Mouse (Mus musculus) common myeloid progenitor, adult 5-6 weeks (primary cell): ENCODE measurements around the gene Clmn. TPM values are rescaled to one million over a fixed set of nuclear protein-coding genes. Genes with fewer than 3 reads are reported as not detected.
A peak's percentile ranks its signal among the peaks of the same experiment; 100 is the strongest.

Experiments used
- ATAC-seq: replicated peaks from 2 replicates; pipeline ENCODE4 v1.8.0; 2016; ENCODE audit warnings: low read depth, mild to moderate bottlenecking, moderate TSS enrichment, inconsistent platforms; ENCODE audit not compliant: poor library complexity, severe bottlenecking
- total RNA-seq: library from RNA; stranded (forward); fragments of 200-1000, 187-1606 nt; gene quantifications from 2 replicates; pipeline ENCODE4 v1.2.3, GENCODE M21; 2017

Gene Clmn
- total RNA-seq, 1 experiment from 2014 or later, result under 0.01 TPM

- no peak for ATAC-seq
These were observed 95.6 kb downstream of the Clmn start for GRCm38 (mm10) chr12:104769201-104769785.

GRCm38 (mm10) chr12:104767183-104767582 lies 97.7 kb downstream of the Clmn start:
- ATAC-seq, result peak; percentile 77

DNA sequence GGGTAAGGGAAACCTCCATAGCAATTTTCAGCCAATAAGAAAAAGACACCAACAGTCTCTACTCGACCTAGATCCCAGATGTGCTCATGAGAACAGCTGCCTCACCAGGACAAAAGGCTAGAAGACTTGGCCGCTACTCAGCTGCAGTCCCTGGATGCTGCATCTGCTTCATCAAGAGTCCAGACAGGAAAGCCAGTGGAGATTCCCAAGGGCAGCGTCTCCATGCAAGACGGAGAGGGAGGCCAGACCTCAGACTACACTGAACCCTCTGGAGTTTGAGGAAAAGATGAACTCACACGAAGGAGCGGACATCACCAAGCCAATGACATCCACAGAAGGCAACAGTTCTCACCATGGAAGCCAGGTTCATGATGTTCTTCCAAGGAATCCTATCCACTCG lies 99.1 kb downstream of the Clmn start:
- ATAC-seq, result no peak

DNA sequence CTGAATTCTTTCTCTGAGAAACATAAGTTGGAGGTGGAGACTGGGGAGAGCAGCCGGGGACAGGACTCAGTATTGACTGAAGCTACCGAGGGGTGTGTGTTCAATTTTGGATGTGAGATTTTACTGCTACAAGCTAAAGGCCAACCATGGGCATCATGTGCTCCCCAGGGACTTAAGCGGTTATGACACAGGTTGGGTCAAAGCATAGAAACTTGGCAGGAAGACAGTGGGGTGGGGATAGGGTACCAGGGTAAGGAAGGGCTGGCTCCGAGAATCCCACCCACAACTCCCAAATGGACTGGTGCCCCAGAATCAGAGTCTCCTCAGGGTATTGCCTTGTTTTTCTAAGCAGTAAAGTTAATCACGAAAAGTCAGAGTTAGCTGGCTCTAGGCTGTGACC lies 99.8 kb downstream of the Clmn start:
- no peak for ATAC-seq

GRCm38 (mm10) chr12:104763918-104764317 lies 101.0 kb downstream of the Clmn start:
- ATAC-seq, result no peak

- ATAC-seq, result no peak
These were observed 103.5 kb downstream of the Clmn start for GRCm38 (mm10) chr12:104761411-104761810.

- ATAC-seq, result no peak
These were observed 106.8 kb downstream of the Clmn start for GRCm38 (mm10) chr12:104758066-104758465.

- no peak for ATAC-seq
These were observed 111.2 kb downstream of the Clmn start for GRCm38 (mm10) chr12:104753686-104754085.

DNA sequence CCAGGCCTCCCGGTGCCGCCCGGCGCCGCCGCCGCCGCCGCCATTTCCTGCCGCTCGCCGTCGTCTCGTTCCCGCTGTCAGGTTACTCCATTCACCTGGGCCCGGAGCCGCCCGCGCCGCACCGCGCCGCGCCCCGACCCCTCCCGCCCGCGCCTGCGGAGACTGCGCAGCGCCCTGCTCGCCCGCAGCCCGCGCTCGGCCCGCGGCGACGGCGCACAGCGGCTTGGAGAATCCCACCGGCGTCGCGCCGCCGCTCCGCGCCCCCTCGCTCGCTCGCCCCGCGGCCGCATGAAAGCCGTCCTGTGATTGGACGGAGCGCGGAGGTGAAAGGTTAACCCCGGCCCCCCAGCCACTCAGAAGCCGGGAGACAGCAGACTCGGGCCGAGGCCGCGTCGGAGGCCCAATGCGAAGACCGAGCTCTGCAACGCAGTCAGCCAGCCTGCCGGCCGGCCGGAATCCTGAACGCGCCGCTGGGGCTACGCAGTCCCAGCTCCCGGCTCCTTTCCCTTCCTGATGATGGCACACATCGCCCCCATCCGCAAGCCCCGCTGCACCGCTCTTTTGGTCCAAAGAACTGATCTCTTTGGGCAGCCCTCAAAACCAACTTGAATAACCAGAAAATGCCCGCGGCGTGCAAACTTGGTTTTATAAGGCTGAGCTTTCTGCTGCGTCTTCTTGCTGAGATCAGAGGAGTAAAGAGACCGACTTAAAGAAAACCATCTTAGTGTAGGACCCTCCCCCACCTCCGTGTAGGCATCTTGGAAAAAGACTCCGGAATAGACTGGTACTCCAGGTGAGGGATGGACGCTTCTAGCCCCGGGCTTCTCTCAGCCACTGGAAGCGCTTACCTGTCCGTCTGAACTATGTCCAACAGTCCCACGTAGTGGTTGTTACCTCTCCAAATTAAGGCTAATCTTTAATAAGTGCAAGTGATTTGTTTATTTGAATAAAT lies 112.8 kb downstream of the Clmn start, which contains the start of gene Dicer1:
Gene Dicer1 (minus strand): TSS at position 139 of the 952 bp plus-strand sequence.
- ATAC-seq, result peak; percentile 97

GRCm38 (mm10) chr12:104751331-104751813 lies 113.5 kb downstream of the Clmn start:
- no peak for ATAC-seq

DNA sequence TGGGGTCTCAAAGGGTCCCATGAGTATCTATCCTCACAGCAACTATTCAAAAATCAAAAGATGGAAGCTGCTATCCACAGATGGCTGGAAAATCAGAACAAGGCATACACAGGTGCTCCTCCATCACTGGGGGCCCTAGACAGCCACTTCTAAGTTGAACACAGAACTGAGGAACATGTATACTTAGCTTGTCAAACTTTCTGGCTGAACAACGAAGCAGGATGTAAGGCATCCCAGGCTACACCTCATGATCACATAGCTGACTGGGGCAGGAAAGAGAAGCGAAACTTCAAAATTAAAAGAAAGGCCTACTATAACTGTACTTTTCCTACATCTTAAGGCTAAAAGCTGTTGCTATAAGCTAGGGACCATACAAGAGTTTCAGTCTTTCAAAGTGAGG lies 115.9 kb downstream of the Clmn start:
- ATAC-seq, result no peak

DNA sequence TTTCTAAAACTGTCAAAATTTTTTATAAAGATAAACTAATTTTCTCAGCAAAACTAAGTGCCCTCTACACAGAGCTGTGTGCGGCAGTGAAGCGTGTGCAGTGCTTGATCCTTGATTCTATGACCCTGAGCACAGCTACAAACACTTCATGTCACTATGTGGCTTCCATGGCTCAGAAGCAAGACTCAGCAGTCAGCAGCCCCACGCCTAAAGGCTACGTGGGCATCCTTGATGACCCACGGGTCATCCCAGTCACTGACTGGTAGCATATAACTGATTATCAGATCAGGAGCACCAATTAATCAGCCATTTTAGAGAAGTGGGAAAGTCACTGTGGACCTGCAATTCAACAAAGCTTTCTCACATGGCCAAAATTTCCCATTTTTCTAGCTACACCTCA lies 117.6 kb downstream of the Clmn start:
- ATAC-seq, result no peak

DNA sequence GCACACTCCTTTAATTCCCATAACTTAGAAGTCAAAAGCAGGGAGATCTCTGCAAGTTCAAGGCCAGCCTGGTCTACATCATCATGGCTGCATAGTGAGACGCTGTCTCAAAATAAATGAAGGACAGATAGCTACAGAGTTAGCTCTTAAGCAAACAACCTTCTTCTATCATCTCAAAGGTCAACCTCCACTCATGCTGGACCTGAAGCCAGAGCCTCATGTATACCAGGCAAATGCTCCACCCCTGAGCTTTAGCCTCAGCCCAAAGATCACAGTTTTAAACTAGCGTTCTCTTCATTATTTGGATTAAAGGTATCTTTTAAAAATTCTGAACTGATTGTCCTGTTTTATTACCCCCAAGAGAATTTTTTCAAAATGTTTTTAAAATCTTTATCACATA lies 118.3 kb downstream of the Clmn start:
- ATAC-seq, result no peak

GRCm38 (mm10) chr12:104743687-104744086 lies 121.2 kb downstream of the Clmn start:
- no peak for ATAC-seq

DNA sequence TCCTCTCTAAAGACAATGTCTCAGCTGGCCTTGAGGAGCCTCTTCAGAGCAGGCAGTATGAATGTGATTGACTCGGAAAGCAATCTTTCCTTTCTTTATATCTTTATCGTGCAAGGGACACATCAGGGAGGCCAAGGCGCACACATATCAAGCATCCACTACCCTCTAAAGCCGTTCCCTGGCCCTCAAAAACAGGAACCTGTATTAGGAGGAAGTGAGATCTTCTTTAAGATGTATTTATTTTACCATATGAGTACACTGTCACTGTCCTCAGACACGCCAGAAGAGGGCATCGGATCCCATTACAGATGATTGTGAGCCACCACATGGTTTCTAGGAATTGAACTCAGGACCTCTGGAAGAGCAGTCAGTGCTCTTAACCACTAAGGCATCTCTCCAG lies 122.6 kb downstream of the Clmn start:
- peak; percentile 96 for ATAC-seq

DNA sequence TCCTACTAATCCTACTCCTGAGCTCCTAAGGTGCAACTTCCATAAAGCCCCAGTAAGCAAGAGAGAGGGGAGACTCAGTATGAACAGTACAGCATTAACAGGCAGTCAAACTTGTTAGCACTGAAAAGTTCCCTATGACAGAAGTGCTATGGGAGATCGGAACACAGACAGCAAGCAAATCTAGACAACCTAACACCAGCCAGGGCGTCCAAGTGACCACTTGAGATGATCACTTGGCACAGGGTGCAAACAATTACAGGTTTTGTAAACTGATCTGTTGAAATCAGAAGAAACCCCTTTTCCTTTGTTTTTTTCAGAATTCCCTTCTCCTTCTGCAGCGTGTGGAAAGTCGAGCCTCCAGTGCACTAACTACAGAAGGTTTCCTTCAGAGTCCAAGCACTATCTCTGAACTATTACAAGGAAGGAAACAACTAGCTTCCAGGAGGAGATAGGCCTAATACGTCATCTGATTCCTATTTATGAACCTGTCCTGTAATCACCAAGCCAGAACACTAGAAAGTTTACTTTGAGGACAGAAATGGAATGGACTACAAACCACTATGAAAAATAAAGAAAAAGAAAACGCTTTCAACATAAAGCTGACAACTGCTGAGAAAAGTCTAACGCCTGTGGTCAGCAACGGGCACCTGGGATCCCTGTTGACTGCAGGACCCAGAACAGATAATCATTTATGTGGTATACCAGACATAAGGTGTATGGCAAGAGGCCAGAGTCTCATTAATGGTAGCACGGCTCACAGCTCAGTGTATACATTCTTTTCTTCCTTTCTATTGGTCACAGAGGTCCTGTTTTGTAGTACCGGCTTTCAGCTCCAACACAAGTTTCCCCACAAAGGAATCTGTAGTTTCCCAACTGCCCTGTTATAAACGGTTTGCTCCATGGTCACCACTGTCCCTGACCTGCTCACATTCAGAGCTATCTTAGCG lies 123.8 kb downstream of the Clmn start:
- ATAC-seq, result no peak

- no peak for ATAC-seq
These were observed 125.9 kb downstream of the Clmn start for GRCm38 (mm10) chr12:104738931-104739330.

GRCm38 (mm10) chr12:104738446-104738845 lies 126.4 kb downstream of the Clmn start:
- no peak for ATAC-seq

GRCm38 (mm10) chr12:104737666-104738065 lies 127.2 kb downstream of the Clmn start:
- ATAC-seq, result no peak

- ATAC-seq, result no peak
These were observed 128.9 kb downstream of the Clmn start for GRCm38 (mm10) chr12:104735993-104736395.
